Mouse (Mus musculus) liver, embryonic 14.5 days (tissue): Measurements from ENCODE around the gene Sult1e1. TPM values are rescaled to one million over a fixed set of nuclear protein-coding genes. Genes with fewer than 3 reads are reported as not detected.
A peak's percentile ranks its signal among the peaks of the same experiment; 100 is the strongest.

Source experiments
- ATAC-seq: fragments of 200-750 bp; cut with Nextera tagmentation; 2 replicates; pipeline ENCODE4 v1.8.0; 2017; ENCODE audit warnings: moderate number of reproducible peaks, mild to moderate bottlenecking, moderate library complexity; ENCODE audit not compliant: insufficient read depth
- DNase-seq, 3 experiments: peaks; one replicate each; pipeline ENCODE4 v3.0.0-alpha.2; 2012 to 2013; ENCODE audit warnings: low read depth in 3 of 3, low spot score in 3 of 3
- H3K27ac ChIP-seq: fragments of 300-500 bp; sonication (generic); 2 replicates; pipeline ENCODE4 v1.5.1; 2014; ENCODE audit warnings: moderate library complexity, mild to moderate bottlenecking, control low read depth, inconsistent platforms
- H3K27me3 ChIP-seq: fragments of 300-500 bp; sonication (generic); 2 replicates; pipeline ENCODE4 v1.6.1; 2014; ENCODE audit warnings: mild to moderate bottlenecking, low read length, moderate library complexity; ENCODE audit not compliant: control insufficient read depth, insufficient read depth
- H3K36me3 ChIP-seq: fragments of 300-500 bp; sonication (generic); replicated peaks from 2 replicates; pipeline ENCODE4 v1.6.1; 2014; ENCODE audit warnings: low read depth; ENCODE audit not compliant: control insufficient read depth, insufficient read depth
- H3K4me1 ChIP-seq, 2 experiments: fragments of 200-500 bp in 1 of 2; fragments of 300-500 bp in 1 of 2; sonication (generic) in 1 of 2; replicated peaks; 2 replicates each; pipeline ENCODE4 v1.6.1; 2012 to 2014; ENCODE audit warnings: antibody characterized with exemption in 1 of 2, inconsistent platforms in 1 of 2, low read length in 1 of 2; ENCODE audit not compliant: control insufficient read depth in 2 of 2, insufficient read depth in 2 of 2
- H3K4me2 ChIP-seq: fragments of 300-500 bp; sonication (generic); 2 replicates; pipeline ENCODE4 v1.6.1; 2014; ENCODE audit warnings: low read depth, mild to moderate bottlenecking, control low read depth, moderate library complexity
- H3K4me3 ChIP-seq, 2 experiments: fragments of 200-500 bp in 1 of 2; fragments of 300-500 bp in 1 of 2; sonication (generic) in 1 of 2; 2 replicates each; pipeline ENCODE4 v1.5.1; 2012 to 2014; ENCODE audit warnings: low read depth in 2 of 2, low read length in 2 of 2, mild to moderate bottlenecking in 2 of 2, control low read depth in 1 of 2, inconsistent platforms in 1 of 2, moderate library complexity in 1 of 2; ENCODE audit not compliant: insufficient read depth in 1 of 2
- H3K9ac ChIP-seq: fragments of 300-500 bp; sonication (generic); replicated peaks from 2 replicates; pipeline ENCODE4 v1.6.1; 2014; ENCODE audit warnings: mild to moderate bottlenecking, control low read depth, moderate library complexity
- H3K9me3 ChIP-seq: fragments of 300-500 bp; sonication (generic); 2 replicates; pipeline ENCODE4 v1.6.1; 2016; ENCODE audit warnings: low read length, mixed read lengths; ENCODE audit not compliant: control insufficient read depth
- CTCF ChIP-seq: IDR thresholded peaks from 2 replicates; pipeline ENCODE4 v1.5.1; 2016; ENCODE audit warnings: antibody characterized with exemption, low read depth, control low read depth
- EP300 ChIP-seq: IDR thresholded peaks from 2 replicates; pipeline ENCODE4 v1.6.1; 2016; ENCODE audit warnings: antibody characterized with exemption, low read depth
- WGBS: fragments of 180-500 bp; shearing (Covaris S2); extraction: QIAGEN DNeasy Blood & Tissue Kit; methylation state at CpG from one replicate; pipeline ENCODE4 v1.1.7; 2014; ENCODE audit not compliant: insufficient replicate concordance; 5-methylcytosine and 5-hydroxymethylcytosine counted together
- polyA plus RNA-seq, 2 experiments: library from polyadenylated mRNA; depleted of rRNA in 1 of 2; stranded (reverse) in 1 of 2; unstranded in 1 of 2; fragments of >200 nt; fragmentation: Nextera tagmentation in 1 of 2; extraction: Ambion mirVana in 1 of 2; gene quantifications; 2 replicates each; pipeline versions ENCODE4 v1.2.1 to v1.2.3; 2012 to 2014

Sult1e1 gene
- polyA plus RNA-seq, 2 experiments = not detected

- Histone ChIP-seq H3K9me3 (no peaks in the 10 kb centered on the region), H3K27ac (no peak within 1 kb of the TSS), H3K27me3 (no peaks in the 10 kb centered on the region), H3K36me3 (no peaks in the 10 kb centered on the region), H3K4me3 (no peak within 1 kb of the TSS), H3K9ac (no peak within 1 kb of the TSS), H3K4me2 (no peak within 1 kb of the TSS), H3K4me1 (no peaks in the 10 kb centered on the region)
- ATAC-seq = no peak
- 55% methylated on average over 5 of the region's 5 CpGs for WGBS
- peak in 1 of 3 experiments; percentile 9 for DNase-seq
- no peak for TF ChIP-seq CTCF
- no peak for TF ChIP-seq EP300
Measured at GRCm38 (mm10) chr5:87568845-87569244, 22.5 kb downstream of the Sult1e1 start, which contains the start of gene Sult1d1. TSS of gene Sult1d1 (minus strand) at chr5:87569027.

GRCm38 (mm10) chr5:87567306-87567705, 24.1 kb downstream of the Sult1e1 start:
- DNase-seq (no peak), ATAC-seq (no peak)
- Histone ChIP-seq H3K4me3 (no peak overlapping the region), H3K36me3 (no peaks in the 10 kb centered on the region), H3K4me1 (no peaks in the 10 kb centered on the region), H3K9me3 (no peaks in the 10 kb centered on the region), H3K27me3 (no peaks in the 10 kb centered on the region), H3K27ac (no peak overlapping the region), H3K9ac (no peak overlapping the region), H3K4me2 (no peak overlapping the region)
- 53% methylated on average over 1 of the region's 1 CpGs for WGBS
- no peak for TF ChIP-seq CTCF

GRCm38 (mm10) chr5:87562966-87563365, 28.4 kb downstream of the Sult1e1 start:
- Histone ChIP-seq H3K9me3 (no peaks in the 10 kb centered on the region), H3K4me2 (no peak overlapping the region), H3K4me3 (no peak overlapping the region), H3K27ac (no peak overlapping the region), H3K36me3 (no peaks in the 10 kb centered on the region), H3K4me1 (no peaks in the 10 kb centered on the region), H3K9ac (no peak overlapping the region), H3K27me3 (no peaks in the 10 kb centered on the region)
- TF ChIP-seq CTCF (no peak), EP300 (no peak)
- ATAC-seq (no peak), DNase-seq (no peak)

DNA sequence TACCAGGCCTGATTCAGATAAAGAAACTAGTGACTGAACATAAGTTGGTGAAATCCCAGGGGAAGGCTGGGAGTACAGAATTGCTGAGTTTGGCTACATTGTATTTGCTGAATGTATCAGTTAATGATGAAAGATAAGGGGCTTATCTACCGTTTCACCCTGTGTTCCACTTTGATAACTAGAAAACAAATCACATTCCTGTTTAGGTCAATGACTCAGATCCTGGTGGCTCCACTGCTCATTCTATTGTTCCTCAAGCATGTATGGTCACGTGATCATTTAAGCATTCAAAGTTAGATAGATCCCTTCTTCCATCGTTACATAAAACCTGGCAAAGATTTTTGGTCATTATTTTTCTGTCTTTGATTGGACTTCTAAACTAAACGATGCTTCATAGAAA, 28.9 kb downstream of the Sult1e1 start:
- no peak overlapping the region for H3K9ac ChIP-seq
- ATAC-seq (no peak), DNase-seq (no peak)
- H3K27me3 ChIP-seq = no peaks in the 10 kb centered on the region
- H3K4me1 ChIP-seq = no peaks in the 10 kb centered on the region
- H3K4me3 ChIP-seq = no peak overlapping the region
- no peaks in the 10 kb centered on the region for H3K9me3 ChIP-seq
- WGBS = 40% methylated on average over 4 of the region's 4 CpGs
- H3K36me3 ChIP-seq = no peaks in the 10 kb centered on the region
- no peak overlapping the region for H3K4me2 ChIP-seq
- no peak overlapping the region for H3K27ac ChIP-seq
- TF ChIP-seq EP300 (no peak), CTCF (no peak)

- Histone ChIP-seq H3K36me3 (no peaks in the 10 kb centered on the region), H3K9me3 (no peaks in the 10 kb centered on the region), H3K4me1 (no peaks in the 10 kb centered on the region), H3K27ac (no peak overlapping the region), H3K27me3 (no peaks in the 10 kb centered on the region), H3K4me2 (no peak overlapping the region), H3K4me3 (no peak overlapping the region), H3K9ac (no peak overlapping the region)
- no peak for DNase-seq
- no peak for TF ChIP-seq EP300
- no peak for TF ChIP-seq CTCF
- 49% methylated on average over 5 of the region's 5 CpGs for WGBS
- ATAC-seq = no peak
Measured at GRCm38 (mm10) chr5:87560145-87560544, 31.2 kb downstream of the Sult1e1 start.
